ENCODE assay signal across 9 mouse cellular contexts in the genomic region with DNA sequence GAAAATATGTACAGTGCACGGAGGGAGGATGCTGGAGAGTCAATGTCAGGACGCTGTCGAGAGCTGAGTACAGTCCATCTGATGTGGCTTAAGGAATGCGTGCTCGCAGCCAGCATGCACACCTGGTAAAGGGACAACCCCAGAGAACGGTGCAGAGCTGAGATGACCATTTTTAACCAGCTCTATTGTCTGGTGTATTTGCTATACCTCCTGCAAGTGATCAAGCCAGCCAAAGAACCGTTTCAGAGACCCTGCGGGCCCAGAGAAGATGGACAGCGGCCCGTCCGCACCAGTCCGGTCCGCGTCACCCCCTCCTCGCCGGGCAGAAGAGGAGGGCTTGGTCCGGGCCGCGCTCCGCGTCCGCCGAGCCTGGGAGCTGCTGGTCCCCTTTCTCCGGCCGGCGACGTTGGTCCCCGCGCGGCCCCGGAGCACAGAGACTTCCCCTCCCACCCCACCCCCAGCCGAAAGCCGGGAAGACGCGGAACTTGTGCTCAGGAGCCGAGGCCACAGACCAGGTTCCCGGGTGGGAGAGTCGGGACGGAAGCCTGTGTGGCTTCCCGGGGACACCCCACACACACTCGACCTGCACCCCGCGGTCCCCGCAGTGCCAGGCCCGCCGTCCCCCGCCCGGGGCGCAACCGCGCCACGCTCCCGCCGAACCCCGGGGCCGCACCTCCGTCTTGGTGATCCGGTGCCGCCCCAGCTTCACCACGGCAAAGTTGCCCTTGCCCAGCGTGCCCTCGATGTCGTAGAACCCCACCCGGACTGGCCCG. TPM values are rescaled to one million over a fixed set of nuclear protein-coding genes. Genes with fewer than 3 reads are reported as not detected.
DNase-seq lines count a peak whose midpoint lies in the region; ATAC-seq and TF ChIP-seq lines count a peak whose summit lies in the region.
"Had no signal": no experiment of that assay in that cellular context is flagged by ENCODE, and none has a peak within 500 bp of the region (broad histone marks: within the 10 kb centered on the region; RNA-seq: fewer than 3 reads in every experiment).

No protein-coding gene starts in this region.

- 4% methylated on average over 65 of the region's 65 CpGs for WGBS in forebrain, postnatal 0 days
- WGBS in kidney, embryonic 15.5 days = under 1% methylated on average over 63 of the region's 65 CpGs

- peak; percentile 39 for ATAC-seq in forebrain, postnatal 0 days
- peak; percentile 53 for ATAC-seq in kidney, embryonic 15.5 days (replicated peaks; ENCODE audit: low FRiP score)

- H3K36me3 ChIP-seq in forebrain, postnatal 0 days (ENCODE audit: insufficient read depth) = no peaks in the 10 kb centered on the region
- no peaks in the 10 kb centered on the region for H3K36me3 ChIP-seq in kidney, embryonic 15.5 days

- no peaks in the 10 kb centered on the region for H3K9me3 ChIP-seq in forebrain, postnatal 0 days (ENCODE audit: low read length)
- no peaks in the 10 kb centered on the region for H3K9me3 ChIP-seq in kidney, embryonic 15.5 days (replicated peaks)

- peak overlapping the region; percentile 80 for H3K27ac ChIP-seq in forebrain, postnatal 0 days (ENCODE audit: low read depth, low read length)
- H3K27ac ChIP-seq in kidney, embryonic 15.5 days = peak overlapping the region; percentile 92

- no peaks in the 10 kb centered on the region for H3K27me3 ChIP-seq in forebrain, postnatal 0 days (ENCODE audit: insufficient read depth, low read length)
- peaks cover 4% of the 10 kb centered on the region for H3K27me3 ChIP-seq in kidney, embryonic 15.5 days

- TF ChIP-seq CTCF in forebrain, postnatal 0 days (IDR thresholded peaks at IDR 0.05; ENCODE audit: low read depth) = no peak

- H3K4me2 ChIP-seq in forebrain, postnatal 0 days (ENCODE audit: low read depth) = peak overlapping the region; percentile 81
- H3K4me2 ChIP-seq in kidney, embryonic 15.5 days = peak overlapping the region; percentile 75

- peak overlapping the region; percentile 96 for H3K4me3 ChIP-seq in forebrain, postnatal 0 days (ENCODE audit: low read depth, low read length)
- H3K4me3 ChIP-seq in kidney, embryonic 15.5 days (replicated peaks) = peak overlapping the region; percentile 77

- peak; percentile 52 for DNase-seq in adrenal gland, postnatal 25 days
- DNase-seq in adrenal gland, adult 18-20 months (ENCODE audit: low spot score in 2 of 2) = no peak
- peak; percentile 22 for DNase-seq in thymus, postnatal 0 days (ENCODE audit: low spot score)
- no peak for DNase-seq in thymus, postnatal 36 days
- peak; percentile 38 for DNase-seq in forebrain, postnatal 0 days
- peak; percentile 55 for DNase-seq in lung, postnatal 10 days
- DNase-seq in skeletal muscle tissue, adult 2 months (ENCODE audit: low read depth, low spot score) = peak; percentile 28

- peak overlapping the region; percentile 94 for H3K9ac ChIP-seq in forebrain, postnatal 0 days
- peak overlapping the region; percentile 90 for H3K9ac ChIP-seq in kidney, embryonic 15.5 days

- peaks cover 3% of the 10 kb centered on the region; the same call in 1 of the 2 replicates for H3K4me1 ChIP-seq in forebrain, postnatal 0 days (ENCODE audit: insufficient read depth)
- peaks cover 6% of the 10 kb centered on the region for H3K4me1 ChIP-seq in kidney, embryonic 15.5 days

RNA-seq across cellular contexts. Expression of gene Sik2, which starts 0.6 kb away (rescaled TPM):
- 61.0 and 78.5 TPM in 2 replicates for total RNA-seq in adrenal gland, postnatal 25 days (2021)
- 100 to 1,000 TPM; 120 to 197 TPM for total RNA-seq in adrenal gland, adult 18-20 months (2021)
- polyA plus RNA-seq in thymus, postnatal 0 days (2015; fragmentation: Nextera tagmentation; extraction: Ambion mirVana) = 12.1 and 12.4 TPM in 2 replicates
- 36.7 and 38.2 TPM in 2 replicates for total RNA-seq in forebrain, postnatal 0 days (2014; rRNA removed)
- 15.9 and 20.5 TPM in 2 replicates for polyA plus RNA-seq in forebrain, postnatal 0 days (2015; fragmentation: Nextera tagmentation; extraction: Ambion mirVana)
- polyA plus RNA-seq in kidney, embryonic 15.5 days (2015; fragmentation: Nextera tagmentation; extraction: Ambion mirVana) = 18.2 and 21.0 TPM in 2 replicates

RNA-seq across cellular contexts. Expression of gene Btg4, which starts 52.4 kb away (rescaled TPM):
- total RNA-seq in adrenal gland, postnatal 25 days (2021) = not detected in 2 replicates
- not detected for total RNA-seq in adrenal gland, adult 18-20 months (2021)
- 0.12 and 0.17 TPM in 2 replicates for polyA plus RNA-seq in thymus, postnatal 0 days (2015; fragmentation: Nextera tagmentation; extraction: Ambion mirVana)
- not detected in 2 replicates for total RNA-seq in forebrain, postnatal 0 days (2014; rRNA removed)
- not detected in 2 replicates for polyA plus RNA-seq in forebrain, postnatal 0 days (2015; fragmentation: Nextera tagmentation; extraction: Ambion mirVana)
- not detected in 2 replicates for polyA plus RNA-seq in kidney, embryonic 15.5 days (2015; fragmentation: Nextera tagmentation; extraction: Ambion mirVana)
- total RNA-seq: left cerebral cortex, postnatal 36 days had no signal

Comparison
In these comparisons a context has a peak if more than half of its experiments do, and no peak if none do; other contexts are left out.
1. DNase-seq: peak in adrenal gland, postnatal 25 days (single experiment), thymus, postnatal 0 days (single experiment), forebrain, postnatal 0 days (single experiment), lung, postnatal 10 days (single experiment) and skeletal muscle tissue, adult 2 months (single experiment); none in adrenal gland, adult 18-20 months (0 of 2) and thymus, postnatal 36 days (0 of 2).